Mouse (Mus musculus): Measurements from ENCODE around the gene Gm10197.
"Not testable (repeated sequence)": the region's sequence is repeated elsewhere in the genome, so short reads cannot be mapped to it uniquely, and the experiment has no call there.

Gene Gm10197

GRCm38 (mm10) chr19:53371666-53372065 lies at the start of gene Gm10197:
Gene Gm10197, minus strand, starts transcription at chr19:53371766.
- CTCF ChIA-PET: no interaction called here

- CTCF ChIA-PET: interaction anchor here (0.6 kb wide), 1 partner anchor 35 kb away, joined by 3 read pairs; no protein-coding TSS in a partner anchor
Observed at GRCm38 (mm10) chr19:53420924-53421582, 49.5 kb upstream of the Gm10197 start.

- CTCF ChIA-PET: interaction anchor here (0.6 to 1.1 kb wide), 4 partner anchors 22 to 156 kb away, joined by 3 to 13 read pairs (median 4); no protein-coding TSS in a partner anchor
Observed at GRCm38 (mm10) chr19:53419834-53420233, 48.3 kb upstream of the Gm10197 start.

GRCm38 (mm10) chr19:53415198-53415597 lies 43.6 kb upstream of the Gm10197 start:
- CTCF ChIA-PET: interaction anchor here (0.6 kb wide), 1 partner anchor 112 kb away, joined by 3 read pairs; no protein-coding TSS in a partner anchor

GRCm38 (mm10) chr19:53414650-53415049 lies 43.1 kb upstream of the Gm10197 start:
- CTCF ChIA-PET: no interaction called here

DNA sequence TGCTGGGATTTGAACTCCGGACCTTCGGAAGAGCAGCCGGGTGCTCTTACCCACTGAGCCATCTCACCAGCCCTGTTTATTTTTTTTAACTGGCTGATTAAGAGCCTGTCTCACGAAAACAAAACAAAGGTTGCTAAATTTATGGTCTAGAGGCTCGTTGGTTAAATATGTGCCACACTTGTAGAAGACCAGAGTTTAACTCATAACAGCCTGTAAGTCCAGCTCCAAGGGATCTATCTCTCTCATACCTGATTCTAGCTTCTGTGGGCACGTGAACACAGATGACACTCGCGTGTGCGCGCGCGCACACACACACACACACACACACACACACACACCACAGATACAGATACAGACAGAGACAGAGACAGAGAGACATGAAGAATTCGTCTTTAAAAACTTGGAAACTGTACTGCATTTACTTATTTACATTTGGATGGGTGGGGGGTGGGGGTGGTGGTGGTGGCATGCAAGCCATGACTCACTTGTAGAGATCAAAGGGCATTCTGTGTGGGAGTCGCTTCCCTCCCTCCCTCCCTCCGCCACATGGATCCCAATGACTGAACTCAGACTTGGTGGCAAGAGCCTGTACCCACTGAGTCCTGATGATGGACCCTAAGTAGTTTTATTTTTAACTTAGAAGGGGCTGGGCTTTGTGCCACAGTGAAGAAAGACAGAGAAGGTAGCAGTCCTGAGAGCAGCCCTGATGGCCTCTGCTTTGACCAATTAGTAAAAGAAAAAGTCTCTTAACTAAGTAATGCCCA lies 42.2 kb upstream of the Gm10197 start:
- CTCF ChIA-PET: no interaction called here

DNA sequence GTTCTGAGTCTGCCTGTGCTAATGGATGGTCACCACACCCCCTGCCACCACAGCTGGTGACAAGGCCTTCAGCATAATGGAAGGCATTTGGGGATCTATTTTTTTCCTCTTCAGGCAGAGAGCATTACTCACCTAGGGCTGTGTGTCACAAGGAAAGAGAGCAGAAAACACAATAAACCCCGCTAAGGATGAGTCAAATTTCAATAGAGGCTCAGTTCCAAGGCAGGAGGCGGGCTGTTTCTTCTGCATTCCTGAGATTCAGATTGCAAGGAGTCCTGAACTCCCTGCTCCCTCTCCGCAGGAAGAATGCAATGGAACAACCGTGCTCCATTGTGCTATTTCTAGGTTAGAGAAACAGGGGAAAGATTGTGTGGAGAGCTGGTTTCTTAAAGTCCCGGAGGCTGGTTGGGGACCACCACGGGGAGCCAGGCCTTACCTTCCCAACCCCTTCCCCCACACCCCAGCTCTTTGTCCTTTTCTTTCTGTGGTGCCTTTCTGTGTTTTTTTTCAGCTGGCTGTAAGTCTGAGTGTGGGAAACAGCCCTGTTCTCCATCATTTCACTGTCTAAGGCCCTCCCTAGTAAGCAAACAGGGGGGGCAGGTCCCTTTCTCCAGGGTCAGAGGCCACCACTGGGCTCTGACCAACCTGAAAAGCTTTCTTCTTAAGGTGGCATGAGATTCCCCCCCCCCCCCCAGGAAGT lies 40.7 kb upstream of the Gm10197 start:
- CTCF ChIA-PET: interaction anchor here (0.7 kb wide), 1 partner anchor 138 kb away, joined by 4 read pairs; no protein-coding TSS in a partner anchor

DNA sequence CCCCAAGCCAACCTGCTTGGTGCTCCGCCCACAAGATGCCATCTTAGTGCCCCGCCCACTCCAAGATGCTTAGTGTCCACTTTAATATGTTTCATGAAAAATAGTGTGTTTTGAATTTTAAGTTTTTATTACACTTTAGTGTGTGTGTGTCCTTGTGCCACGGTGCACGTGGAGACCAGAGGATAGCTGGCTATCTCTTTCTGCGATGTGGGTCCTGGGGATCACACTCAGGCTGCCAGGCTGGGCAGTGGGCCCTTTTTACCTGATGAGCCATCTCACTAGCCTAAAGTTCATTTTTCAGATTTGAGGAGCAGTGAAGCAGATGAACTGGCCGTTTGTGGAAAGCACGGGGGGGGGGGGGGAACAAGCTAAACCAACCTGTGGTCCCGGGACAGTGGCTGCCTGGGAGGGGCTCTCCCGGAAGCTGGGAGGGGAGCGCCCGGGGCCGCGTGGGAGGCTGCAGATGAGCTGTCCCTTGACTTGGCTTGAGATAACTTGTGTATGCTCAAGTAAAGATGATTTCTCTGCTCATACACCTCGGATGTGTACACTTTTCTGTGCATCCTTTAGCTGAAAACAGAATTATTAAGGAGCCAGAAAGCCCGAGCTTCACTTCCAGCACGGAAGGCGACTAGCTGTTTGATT lies 38.2 kb upstream of the Gm10197 start:
- CTCF ChIA-PET: interaction anchor here (0.9 kb wide), 1 partner anchor 170 kb away, joined by 5 read pairs; no protein-coding TSS in a partner anchor

DNA sequence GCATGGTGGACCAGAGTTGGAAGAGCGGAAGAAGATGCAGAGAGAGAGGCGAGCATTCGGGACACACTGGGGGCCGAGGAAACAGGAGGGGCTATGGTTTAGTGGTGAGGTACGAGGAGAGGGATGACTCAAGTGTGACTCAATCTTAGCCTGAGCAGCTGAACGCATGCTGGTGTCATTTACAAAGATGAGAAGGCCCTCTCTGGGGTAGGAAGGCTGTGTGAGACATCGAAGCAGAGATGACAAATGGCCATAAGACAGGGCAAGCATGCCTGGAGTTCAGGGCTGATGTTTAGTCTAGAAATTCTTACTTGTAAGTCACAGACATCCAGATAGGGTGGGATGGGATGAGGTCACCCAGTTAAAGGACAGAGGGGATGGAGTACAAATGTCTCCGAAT lies 36.8 kb upstream of the Gm10197 start:
- CTCF ChIA-PET: no interaction called here

- CTCF ChIA-PET: no interaction called here
Observed at GRCm38 (mm10) chr19:53407350-53407749, 35.8 kb upstream of the Gm10197 start.

DNA sequence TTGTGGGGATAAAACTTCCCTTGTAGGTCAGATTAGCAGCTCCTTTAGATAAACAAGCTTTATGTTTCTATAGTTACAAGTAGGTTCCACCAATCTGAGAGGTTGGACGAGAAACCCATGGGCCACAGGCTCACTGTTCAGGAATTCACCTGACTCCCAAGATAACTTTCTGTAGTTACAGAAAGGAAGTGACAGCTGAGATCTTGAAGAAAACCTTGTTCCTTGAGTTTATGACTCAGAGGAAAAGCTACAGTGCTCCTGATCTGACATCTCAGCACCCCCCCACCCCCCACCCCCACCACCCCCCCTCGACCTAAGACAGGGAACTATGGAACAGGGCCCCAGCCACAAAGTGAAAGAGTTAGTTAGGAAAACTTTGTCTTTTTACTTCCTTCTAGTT lies 34.2 kb upstream of the Gm10197 start:
- CTCF ChIA-PET: interaction anchor here (0.5 kb wide), 1 partner anchor 193 kb away, joined by 5 read pairs; no protein-coding TSS in a partner anchor

DNA sequence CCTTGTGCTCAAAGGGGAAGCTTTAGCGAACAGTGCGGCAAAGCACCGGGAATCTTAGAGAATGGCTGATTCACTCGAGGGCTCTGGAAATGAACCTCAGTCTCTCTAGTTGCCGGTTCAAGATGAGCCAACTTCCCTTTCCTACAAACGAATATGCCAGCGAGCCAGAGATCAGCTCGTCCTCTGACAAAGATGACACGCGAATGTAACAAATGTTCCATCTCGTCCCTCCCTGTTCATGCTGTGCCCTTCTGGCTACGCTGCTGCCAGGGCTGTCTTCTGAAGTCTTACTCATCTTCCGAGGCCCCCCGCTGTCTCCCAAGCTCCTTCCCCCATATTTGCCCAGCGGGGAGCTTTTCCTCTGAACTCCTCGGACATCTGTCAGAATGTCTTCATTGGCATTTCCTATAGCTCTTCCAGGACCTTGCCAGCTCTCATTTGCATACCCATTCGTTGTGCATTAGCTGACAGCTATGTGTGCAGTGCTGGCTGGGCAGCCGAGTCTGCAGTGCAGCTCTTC lies 33.3 kb upstream of the Gm10197 start:
- CTCF ChIA-PET: no interaction called here

DNA sequence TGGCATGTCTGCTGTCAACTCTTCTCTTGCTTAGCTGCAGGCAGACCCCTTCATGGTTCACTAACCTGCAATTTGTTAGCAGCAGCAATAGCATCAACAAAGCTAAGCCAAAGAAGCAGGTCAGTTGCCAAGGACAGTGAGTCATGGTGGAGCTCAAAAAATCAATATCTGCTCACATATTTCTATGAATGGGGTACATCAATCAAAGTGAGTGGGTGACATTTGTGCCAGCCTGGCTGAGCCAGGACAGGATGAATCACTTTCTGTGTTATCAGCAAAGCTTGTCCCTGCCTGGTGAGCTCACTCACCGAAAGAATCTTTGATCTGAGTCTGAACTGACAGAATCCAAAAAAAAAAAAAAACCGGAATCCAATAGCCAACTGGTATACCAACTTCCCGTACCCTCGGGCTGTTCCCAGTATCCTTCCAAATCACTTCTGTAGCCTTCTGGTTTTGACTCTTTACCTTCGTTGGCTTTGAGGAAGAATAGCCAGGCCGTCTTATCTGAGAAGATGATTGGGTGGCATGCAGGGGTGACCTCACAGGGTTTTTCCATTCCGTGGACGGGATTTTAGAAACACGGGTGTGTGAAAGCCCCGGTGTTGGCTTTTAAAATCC lies 32.8 kb upstream of the Gm10197 start:
- CTCF ChIA-PET: interaction anchor here (0.6 kb wide), 1 partner anchor 233 kb away, joined by 5 read pairs; no protein-coding TSS in a partner anchor

- CTCF ChIA-PET: interaction anchor here (0.6 to 0.8 kb wide), 2 partner anchors 8 to 45 kb away, joined by 3 to 7 read pairs; no protein-coding TSS in a partner anchor
Observed at GRCm38 (mm10) chr19:53402741-53403432, 31.3 kb upstream of the Gm10197 start.

- CTCF ChIA-PET: no interaction called here
Observed at GRCm38 (mm10) chr19:53400332-53401110, 29.0 kb upstream of the Gm10197 start.

- CTCF ChIA-PET: interaction anchor here (0.6 to 1.1 kb wide), 4 partner anchors 41 to 228 kb away, joined by 3 to 6 read pairs (median 4); no protein-coding TSS in a partner anchor
Observed at GRCm38 (mm10) chr19:53399213-53399612, 27.6 kb upstream of the Gm10197 start.

- CTCF ChIA-PET: interaction anchor here (1.2 kb wide), 1 partner anchor 22 kb away, joined by 3 read pairs; no protein-coding TSS in a partner anchor
Observed at GRCm38 (mm10) chr19:53397451-53398233, 26.1 kb upstream of the Gm10197 start.

DNA sequence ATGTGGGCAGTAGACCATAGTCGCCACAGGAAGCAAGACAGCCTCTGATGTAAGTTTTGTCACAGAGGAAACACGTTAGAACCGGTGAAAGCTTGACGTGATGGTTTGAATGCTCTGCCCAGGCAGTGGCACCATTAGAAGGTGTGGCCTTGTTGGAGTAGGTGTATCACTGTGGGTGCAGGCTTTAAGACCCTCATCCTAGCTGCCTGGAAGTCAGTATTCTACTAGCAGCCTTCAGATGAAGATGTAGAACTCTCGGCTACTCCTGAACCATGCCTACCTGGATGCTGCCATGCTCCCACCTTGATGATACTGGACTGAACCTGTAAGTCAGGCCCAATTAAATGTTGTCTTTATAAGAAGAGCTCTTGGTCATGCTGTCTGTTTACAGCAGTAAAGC lies 24.2 kb upstream of the Gm10197 start:
- CTCF ChIA-PET: not testable (repeated sequence)

Data from spleen, embryonic (tissue).